Mouse (Mus musculus) spleen, postnatal 36 days (tissue): ENCODE measurements around the gene Frmd4a.

Source experiments
- DNase-seq, 2 experiments: peaks; one replicate each; pipeline ENCODE4 v3.0.0; 2022; ENCODE audit warnings: low spot score in 2 of 2, mixed read lengths in 1 of 2

Gene Frmd4a

DNA sequence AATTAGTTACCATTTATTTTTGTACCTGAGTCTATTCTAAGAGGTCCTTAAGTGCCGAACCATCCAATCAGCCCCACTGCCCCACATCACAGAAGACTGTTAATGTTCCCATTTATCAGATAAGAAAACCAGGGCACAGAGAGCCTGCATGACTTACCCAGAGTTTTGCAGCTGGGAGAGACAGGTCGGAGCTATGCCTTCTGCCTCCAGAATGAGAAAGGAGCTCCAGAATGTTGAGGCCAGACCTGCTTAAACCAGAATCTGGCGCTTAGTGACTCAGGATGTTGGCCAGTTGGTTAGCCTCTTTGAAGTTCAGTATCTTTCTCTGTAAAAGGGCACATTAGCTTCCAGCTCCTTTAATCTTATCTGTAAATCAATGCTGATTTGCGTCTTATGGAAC, 422.4 kb downstream of the Frmd4a start:
- no peak for DNase-seq

DNA sequence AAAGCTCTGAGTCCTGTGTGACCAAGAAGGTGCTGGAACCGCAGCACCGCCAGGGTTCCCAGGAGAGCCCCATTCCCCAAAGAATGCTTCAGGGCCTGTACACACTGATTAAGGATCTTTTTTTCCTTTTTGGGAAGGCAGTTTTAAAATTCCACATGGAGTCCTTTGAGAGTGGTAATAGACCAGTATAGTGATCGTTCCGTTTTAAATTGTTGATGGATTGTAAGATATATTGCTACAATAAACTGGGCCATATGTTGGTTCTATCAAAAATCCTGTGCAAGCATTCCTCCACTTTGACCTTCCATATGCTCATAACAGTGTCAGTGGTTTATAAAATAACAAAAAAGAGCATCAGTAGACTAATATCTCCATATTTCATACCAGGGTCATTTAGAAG, 424.3 kb downstream of the Frmd4a start:
- DNase-seq = no peak

DNA sequence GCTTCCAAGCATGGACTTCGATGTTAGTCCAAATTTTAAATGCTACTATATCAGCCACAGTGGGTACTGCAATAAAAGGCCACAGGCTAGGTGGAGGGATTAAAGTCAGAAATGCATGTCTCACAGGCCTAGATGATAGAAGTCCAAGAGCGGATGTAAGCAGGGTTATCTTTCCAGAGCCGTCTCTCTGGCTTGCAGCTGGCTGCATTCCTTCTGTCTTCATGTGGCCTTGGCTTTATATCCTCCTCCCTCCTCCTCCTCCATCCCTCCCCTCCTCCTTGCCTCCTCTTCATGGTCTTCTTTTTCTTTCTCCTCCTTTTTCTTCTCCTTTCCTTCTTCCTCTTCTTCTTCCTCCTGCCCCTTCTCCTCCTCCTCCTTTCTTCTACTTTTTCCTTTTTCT, 427.2 kb downstream of the Frmd4a start:
- no peak for DNase-seq

DNA sequence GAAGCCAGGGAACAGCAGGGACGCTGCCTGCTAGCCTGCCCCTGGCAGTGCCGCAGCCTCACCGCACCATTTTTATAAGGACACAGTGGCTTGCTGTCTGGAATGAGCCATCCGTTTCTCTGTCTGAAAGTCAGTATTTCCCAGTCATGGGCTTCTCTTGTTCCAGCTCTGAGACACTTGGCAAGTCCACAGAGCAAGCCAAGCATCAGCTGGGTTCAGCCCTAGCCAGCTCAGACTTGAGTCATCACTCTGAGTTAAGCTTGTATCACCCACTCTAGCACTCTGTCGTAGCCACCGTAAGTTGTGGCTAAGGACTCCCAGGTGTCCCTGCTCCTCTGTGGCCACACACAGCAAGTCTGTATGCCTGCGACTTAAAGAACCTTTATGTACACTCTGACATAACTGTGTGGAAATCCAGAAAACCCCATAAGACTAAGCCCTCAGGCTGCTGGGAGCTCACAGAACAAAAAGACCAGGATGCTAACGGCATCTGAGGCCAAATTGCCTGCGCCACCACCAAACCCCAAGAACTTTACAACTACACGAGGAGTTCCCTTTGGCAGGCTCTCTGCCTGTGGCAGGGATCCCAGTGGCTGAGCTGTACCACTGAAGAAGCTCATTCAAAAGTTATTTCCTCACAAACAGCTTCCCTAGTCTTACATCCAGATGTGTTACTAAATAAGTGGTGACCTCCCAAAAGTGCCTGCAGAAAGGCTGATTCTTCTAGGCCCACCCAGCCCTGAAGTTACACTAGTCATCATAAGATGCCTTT, 428.3 kb downstream of the Frmd4a start:
- DNase-seq = no peak

GRCm38 (mm10) chr2:4449860-4450480, 432.5 kb downstream of the Frmd4a start:
- peak in 1 of 2 experiments; percentile 9 for DNase-seq

GRCm38 (mm10) chr2:4452590-4453400, 435.3 kb downstream of the Frmd4a start:
- DNase-seq = peak in 1 of 2 experiments; percentile 25

GRCm38 (mm10) chr2:4455097-4456025, 437.8 kb downstream of the Frmd4a start:
- no peak for DNase-seq

DNA sequence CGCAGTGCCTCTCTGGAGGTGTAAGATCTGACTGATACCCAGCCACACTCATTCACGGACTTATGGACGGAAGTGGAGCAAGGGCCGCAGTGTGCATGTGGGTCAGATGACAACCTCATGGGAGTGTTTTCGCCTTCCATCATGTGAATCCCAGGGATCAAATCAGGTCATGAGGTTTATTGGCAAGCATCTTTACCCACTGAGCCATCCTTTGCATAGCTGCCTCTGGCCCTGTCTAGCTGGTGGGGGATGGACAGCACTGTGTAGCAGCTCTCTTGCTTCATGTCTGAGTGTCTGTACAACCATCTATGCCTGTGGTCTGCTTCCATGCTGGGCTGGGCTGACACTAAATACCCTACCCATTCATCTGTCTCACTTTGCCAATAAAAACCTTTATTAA, 443.4 kb downstream of the Frmd4a start:
- no peak for DNase-seq

- no peak for DNase-seq
Measured at GRCm38 (mm10) chr2:4461514-4461913, 444.0 kb downstream of the Frmd4a start.

- no peak for DNase-seq
Measured at GRCm38 (mm10) chr2:4462480-4462879, 445.0 kb downstream of the Frmd4a start.

- DNase-seq = no peak
Measured at GRCm38 (mm10) chr2:4466084-4466483, 448.6 kb downstream of the Frmd4a start.

DNA sequence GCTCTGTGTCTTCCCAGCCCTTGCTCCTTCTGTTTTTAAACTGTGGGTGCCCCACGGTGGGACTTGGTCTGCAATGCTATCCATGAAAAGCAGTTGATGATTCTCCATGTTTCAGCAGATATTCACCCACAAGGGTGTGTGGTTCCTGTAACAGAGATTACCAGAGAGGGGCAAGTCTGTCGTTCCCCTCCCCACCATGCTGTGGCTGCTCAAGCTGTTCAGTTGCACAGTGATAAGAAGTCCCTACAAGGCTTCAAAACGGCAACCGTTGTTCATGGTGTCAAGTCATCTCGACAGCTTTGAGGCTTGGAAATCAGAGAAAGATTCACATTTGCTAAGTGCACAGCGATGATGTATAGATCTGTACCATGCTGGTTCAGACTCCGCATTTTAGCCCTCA, 449.8 kb downstream of the Frmd4a start:
- DNase-seq = no peak

- no peak for DNase-seq
Measured at GRCm38 (mm10) chr2:4472760-4473480, 455.4 kb downstream of the Frmd4a start.

GRCm38 (mm10) chr2:4473866-4474538, 456.5 kb downstream of the Frmd4a start:
- no peak for DNase-seq

- DNase-seq = no peak
Measured at GRCm38 (mm10) chr2:4474539-4474937, 457.0 kb downstream of the Frmd4a start.

DNA sequence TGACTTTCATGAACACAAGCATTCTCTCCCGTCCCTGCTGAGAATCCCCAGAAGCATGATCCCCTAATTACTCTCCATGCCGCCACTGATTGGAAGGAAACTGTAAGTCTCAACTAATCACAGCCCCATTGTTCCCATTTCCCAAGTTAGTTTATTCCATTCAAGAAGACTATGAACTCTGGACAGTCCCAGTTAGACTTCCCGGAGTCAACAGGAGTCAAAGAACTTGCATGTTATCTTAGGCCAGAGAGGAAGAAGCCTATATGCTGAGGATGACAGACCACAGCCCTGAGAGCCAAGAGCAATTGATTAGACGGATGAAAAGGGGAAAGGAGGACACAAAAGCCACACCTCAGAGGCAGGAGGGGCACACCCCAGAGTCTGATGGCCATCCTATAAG, 458.5 kb downstream of the Frmd4a start:
- no peak for DNase-seq

DNA sequence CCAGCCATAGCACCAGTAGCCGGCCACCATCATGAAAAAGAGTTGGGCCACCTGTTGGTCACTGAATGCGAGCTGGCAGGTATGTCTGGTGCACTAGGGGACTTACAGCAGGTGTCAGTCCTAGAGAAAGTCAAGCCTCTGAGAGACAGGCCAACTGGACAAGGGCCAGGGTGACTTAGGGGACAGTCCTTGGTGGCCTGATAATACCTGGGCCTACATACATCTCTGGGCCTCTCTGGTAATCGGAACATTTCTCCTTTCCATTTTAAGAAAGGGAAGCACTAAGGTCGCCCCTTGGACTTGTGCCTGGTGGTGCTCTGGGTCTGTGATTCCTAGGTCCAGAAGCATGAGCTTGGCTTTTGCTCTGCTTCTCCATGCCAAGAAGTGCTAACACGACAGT, 459.1 kb downstream of the Frmd4a start:
- DNase-seq = no peak

GRCm38 (mm10) chr2:4477311-4477710, 459.8 kb downstream of the Frmd4a start:
- DNase-seq = no peak

- DNase-seq = no peak
Measured at GRCm38 (mm10) chr2:4480180-4480579, 462.7 kb downstream of the Frmd4a start.

DNA sequence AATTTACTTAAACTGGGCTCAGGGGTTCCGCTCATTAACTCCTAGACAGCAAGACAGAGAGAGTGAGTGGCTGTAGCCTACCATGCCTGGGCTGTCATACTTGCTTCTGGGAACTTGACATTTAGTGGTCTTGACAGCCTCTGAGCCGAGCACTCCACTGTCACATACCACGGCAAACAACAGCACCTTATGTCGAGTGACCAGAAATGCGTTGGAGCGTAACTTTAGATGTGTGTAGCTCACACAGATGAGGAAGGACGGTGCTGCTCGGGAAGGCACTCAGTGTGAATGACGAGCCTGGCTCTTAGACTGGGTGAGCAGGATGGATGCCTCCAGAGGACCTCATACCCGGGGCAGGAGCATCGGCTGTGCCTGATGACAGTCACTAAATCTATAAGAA, 463.6 kb downstream of the Frmd4a start:
- no peak for DNase-seq
